Mouse (Mus musculus): ENCODE data around the gene Adat3. TPM values are rescaled to one million over a fixed set of nuclear protein-coding genes. Genes with fewer than 3 reads are reported as not detected.

Gene Adat3
- polyA plus RNA-seq, 1 experiment from 2014 or later, result 3.6 TPM

DNA sequence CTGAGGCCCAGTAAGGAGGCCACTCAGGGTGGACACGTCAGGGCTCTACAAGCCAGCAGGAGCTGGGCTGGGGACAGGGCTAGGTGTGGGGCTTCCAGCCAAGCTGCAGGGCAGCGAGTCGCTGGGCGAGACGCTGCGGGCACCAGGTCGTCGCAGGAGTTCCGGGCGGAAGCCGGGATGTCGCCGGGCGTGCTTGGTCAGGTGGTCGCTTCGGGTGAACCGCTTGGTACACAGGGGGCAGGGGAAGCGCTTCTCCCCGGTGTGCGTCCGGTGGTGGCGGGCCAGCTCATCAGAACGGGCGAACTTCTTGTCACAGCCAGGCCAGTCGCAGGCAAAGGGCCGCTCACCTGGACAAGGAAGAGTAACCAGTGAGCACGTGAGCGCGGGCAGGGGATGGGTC, 33.8 kb upstream of the Adat3 start:
- Histone ChIP-seq H3K4me3 (ENCODE audit: low read depth, low read length) (no peak overlapping the region), H3K9ac (ENCODE audit: low read length) (no peak overlapping the region), H3K9me3 (replicated peaks; ENCODE audit: control insufficient read depth, low read length) (no peaks in the 10 kb centered on the region), H3K27ac (ENCODE audit: low read depth, low read length) (no peak overlapping the region), H3K27me3 (replicated peaks; ENCODE audit: control insufficient read depth, insufficient read depth, low read length) (no peaks in the 10 kb centered on the region), H3K4me1 (ENCODE audit: control insufficient read depth, insufficient read depth, low read length) (peaks cover 19% of the 10 kb centered on the region), H3K4me2 (ENCODE audit: low read length) (no peak overlapping the region), H3K36me3 (ENCODE audit: control insufficient read depth, insufficient read depth, low read length) (peaks cover 9% of the 10 kb centered on the region; the same call in 1 of the 2 replicates)
- DNase-seq (ENCODE audit: low spot score) (no peak), ATAC-seq (no peak)
- 95% methylated on average over 29 of the region's 29 CpGs for WGBS

DNA sequence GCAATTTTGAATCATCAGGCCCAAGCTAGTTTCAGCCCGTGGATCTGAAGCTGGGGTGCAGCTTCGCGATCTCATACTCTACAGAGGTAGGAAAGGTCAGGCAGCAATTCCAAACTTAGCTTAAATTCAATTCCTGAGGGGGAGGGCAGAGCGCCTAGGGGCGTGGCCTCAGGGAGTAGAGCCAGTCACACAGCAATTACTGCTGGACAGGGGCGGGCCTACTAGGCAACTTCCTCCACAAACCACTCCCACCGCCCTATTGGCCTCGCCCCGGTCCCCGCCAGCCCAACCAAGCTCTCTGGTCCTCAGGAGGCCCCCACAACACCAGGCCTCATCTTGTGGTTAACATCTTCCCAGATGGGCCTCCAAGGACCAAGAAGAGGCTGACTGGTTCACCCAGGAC, 33.0 kb upstream of the Adat3 start:
- WGBS, result 46% methylated on average over 10 of the region's 10 CpGs
- H3K4me2 ChIP-seq (ENCODE audit: low read length), result no peak overlapping the region
- ATAC-seq (no peak), DNase-seq (ENCODE audit: low spot score) (no peak)
- H3K4me3 ChIP-seq (ENCODE audit: low read depth, low read length), result no peak overlapping the region
- no peak overlapping the region for H3K27ac ChIP-seq (ENCODE audit: low read depth, low read length)
- H3K9ac ChIP-seq (ENCODE audit: low read length), result no peak overlapping the region
- H3K36me3 ChIP-seq (ENCODE audit: control insufficient read depth, insufficient read depth, low read length), result peaks cover 9% of the 10 kb centered on the region; the same call in 1 of the 2 replicates
- no peaks in the 10 kb centered on the region for H3K9me3 ChIP-seq (replicated peaks; ENCODE audit: control insufficient read depth, low read length)
- no peaks in the 10 kb centered on the region for H3K27me3 ChIP-seq (replicated peaks; ENCODE audit: control insufficient read depth, insufficient read depth, low read length)
- peaks cover 24% of the 10 kb centered on the region for H3K4me1 ChIP-seq (ENCODE audit: control insufficient read depth, insufficient read depth, low read length)

DNA sequence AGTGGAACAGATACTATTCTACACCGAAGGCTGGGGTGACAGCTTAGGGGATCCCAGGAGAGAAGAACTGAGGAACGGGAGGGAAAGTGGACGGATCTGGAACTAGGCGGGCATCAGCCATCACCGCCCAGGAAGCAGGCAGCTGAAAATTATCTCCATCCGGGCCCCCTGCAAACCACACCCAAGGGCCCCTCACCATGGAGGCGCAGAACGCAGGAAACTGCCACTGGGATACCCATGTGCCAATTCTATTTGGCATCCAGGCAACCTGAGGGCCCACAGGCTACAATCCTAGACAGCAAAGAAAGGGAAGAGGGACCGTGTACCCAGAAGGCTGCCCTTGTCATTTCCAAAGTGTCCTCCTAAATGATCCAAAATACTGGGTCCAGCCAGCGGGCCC, 32.3 kb upstream of the Adat3 start:
- no peak overlapping the region; the same call in 1 of the 2 replicates for H3K9ac ChIP-seq (ENCODE audit: low read length)
- no peak for DNase-seq (ENCODE audit: low spot score)
- no peaks in the 10 kb centered on the region for H3K9me3 ChIP-seq (replicated peaks; ENCODE audit: control insufficient read depth, low read length)
- peaks cover 9% of the 10 kb centered on the region; the same call in 1 of the 2 replicates for H3K36me3 ChIP-seq (ENCODE audit: control insufficient read depth, insufficient read depth, low read length)
- no peak overlapping the region for H3K4me3 ChIP-seq (ENCODE audit: low read depth, low read length)
- no peaks in the 10 kb centered on the region for H3K27me3 ChIP-seq (replicated peaks; ENCODE audit: control insufficient read depth, insufficient read depth, low read length)
- H3K4me2 ChIP-seq (ENCODE audit: low read length), result no peak overlapping the region
- peaks cover 24% of the 10 kb centered on the region for H3K4me1 ChIP-seq (ENCODE audit: control insufficient read depth, insufficient read depth, low read length)
- H3K27ac ChIP-seq (ENCODE audit: low read depth, low read length), result no peak overlapping the region
- ATAC-seq, result no peak
- WGBS, result 89% methylated on average over 10 of the region's 10 CpGs

DNA sequence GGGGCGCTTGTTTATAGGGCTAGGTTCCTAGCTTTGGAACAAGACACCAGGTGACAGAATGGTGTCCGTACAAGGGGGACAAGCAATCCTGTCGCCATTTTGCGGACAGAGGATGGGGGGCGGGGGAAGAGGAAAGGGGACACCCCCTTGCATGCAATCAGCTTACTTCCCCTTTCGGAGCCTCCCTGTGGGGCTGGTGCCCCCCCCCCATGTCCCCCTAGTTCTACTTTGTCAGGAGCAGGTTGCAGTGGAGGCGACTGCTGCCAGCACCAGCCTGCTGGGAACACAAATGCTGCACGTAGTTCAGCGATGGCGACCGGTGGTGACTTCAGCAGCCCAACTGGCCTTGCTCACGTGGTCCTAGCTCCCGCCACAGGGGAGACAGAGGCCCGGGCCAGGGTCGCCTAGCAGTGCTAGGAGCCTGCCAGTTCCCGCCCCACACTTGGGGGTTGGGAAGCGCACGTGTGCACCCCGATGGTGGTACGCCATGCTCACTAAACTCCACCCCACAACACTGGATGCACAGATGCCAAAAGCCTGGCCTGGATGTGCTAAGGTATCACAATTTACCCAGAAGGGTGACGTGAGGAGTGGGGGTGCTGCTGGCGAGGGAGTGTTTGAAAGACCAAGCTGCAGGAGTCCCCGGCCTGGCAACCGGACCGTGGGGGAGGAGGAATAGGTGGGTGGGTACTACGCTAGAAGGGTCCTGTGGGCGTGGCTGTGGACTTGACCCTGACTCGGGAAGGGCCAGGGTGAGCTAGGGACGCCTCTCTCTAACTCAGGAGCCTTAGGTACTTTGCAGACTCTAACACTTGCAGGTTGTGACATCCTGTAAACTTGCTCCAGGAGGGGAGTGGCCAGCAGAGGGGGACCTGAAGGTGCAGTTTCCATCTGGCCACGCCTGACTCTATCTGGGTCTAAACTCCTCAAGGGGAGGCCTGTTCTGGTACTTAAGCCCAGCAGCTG, 31.5 kb upstream of the Adat3 start:
- DNase-seq (ENCODE audit: low spot score), result peak; percentile 33

DNA sequence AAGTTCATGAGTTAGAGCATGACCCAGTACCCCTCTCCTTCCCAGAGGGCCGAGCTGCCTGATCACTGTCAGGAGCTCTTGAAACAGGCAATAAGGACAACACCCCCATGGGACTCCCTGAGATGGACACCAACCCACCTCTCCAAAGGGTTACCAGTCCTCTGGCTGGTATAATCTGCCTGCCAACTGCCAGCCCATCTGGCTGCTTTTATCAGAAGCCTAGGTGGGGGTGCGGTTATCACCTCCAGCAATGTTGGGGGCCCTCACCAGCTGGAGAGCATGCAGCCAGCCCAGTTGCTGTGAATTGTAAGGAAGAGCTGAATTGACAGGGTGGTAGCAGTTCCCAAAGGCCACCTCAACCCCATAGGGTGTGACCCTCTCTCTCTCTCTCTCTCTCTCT, 30.2 kb upstream of the Adat3 start:
- Histone ChIP-seq H3K9ac (ENCODE audit: low read length) (no peak overlapping the region), H3K27me3 (replicated peaks; ENCODE audit: control insufficient read depth, insufficient read depth, low read length) (no peaks in the 10 kb centered on the region), H3K27ac (ENCODE audit: low read depth, low read length) (no peak overlapping the region), H3K36me3 (ENCODE audit: control insufficient read depth, insufficient read depth, low read length) (peaks cover 9% of the 10 kb centered on the region; the same call in 1 of the 2 replicates), H3K4me2 (ENCODE audit: low read length) (no peak overlapping the region), H3K9me3 (replicated peaks; ENCODE audit: control insufficient read depth, low read length) (no peaks in the 10 kb centered on the region), H3K4me3 (ENCODE audit: low read depth, low read length) (no peak overlapping the region), H3K4me1 (ENCODE audit: control insufficient read depth, insufficient read depth, low read length) (peaks cover 31% of the 10 kb centered on the region)
- WGBS, result 74% methylated on average over 2 of the region's 2 CpGs
- DNase-seq (ENCODE audit: low spot score) (no peak), ATAC-seq (no peak)

More for the DNA sequence above, 31.5 kb upstream of the Adat3 start:
- H3K27me3 ChIP-seq (replicated peaks; ENCODE audit: control insufficient read depth, insufficient read depth, low read length), result no peaks in the 10 kb centered on the region
- peak overlapping the region; percentile 54 for H3K9ac ChIP-seq (ENCODE audit: low read length)
- no peaks in the 10 kb centered on the region for H3K9me3 ChIP-seq (replicated peaks; ENCODE audit: control insufficient read depth, low read length)
- H3K4me1 ChIP-seq (ENCODE audit: control insufficient read depth, insufficient read depth, low read length), result peaks cover 31% of the 10 kb centered on the region
- peaks cover 9% of the 10 kb centered on the region; the same call in 1 of the 2 replicates for H3K36me3 ChIP-seq (ENCODE audit: control insufficient read depth, insufficient read depth, low read length)
- peak overlapping the region; percentile 8; the same call in 1 of the 2 replicates for H3K4me3 ChIP-seq (ENCODE audit: low read depth, low read length)
- H3K4me2 ChIP-seq (ENCODE audit: low read length), result peak overlapping the region; percentile 36
- 18% methylated on average over 30 of the region's 30 CpGs for WGBS
- ATAC-seq, result no peak
- H3K27ac ChIP-seq (ENCODE audit: low read depth, low read length), result peak overlapping the region; percentile 44

DNA sequence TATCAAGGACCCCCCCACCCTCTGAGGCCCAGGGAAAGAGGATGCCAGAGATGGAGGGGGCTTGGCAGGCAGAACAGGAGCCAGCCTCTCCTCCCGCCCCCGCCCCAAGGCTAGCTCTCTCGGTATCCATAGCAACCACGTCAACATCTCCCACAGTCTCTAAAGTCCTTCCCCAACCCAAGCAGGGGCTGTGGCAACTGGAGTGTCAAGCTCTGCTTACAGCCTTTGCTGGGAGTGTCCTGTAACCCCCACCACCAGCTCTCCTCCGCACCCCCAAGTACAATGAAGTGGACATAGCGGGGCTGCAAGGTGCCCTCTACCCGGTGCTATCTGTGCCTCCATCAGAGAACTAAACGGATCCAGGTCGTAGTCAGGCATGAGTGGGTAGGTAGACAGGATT, 28.7 kb upstream of the Adat3 start:
- H3K27ac ChIP-seq (ENCODE audit: low read depth, low read length), result no peak overlapping the region
- H3K4me3 ChIP-seq (ENCODE audit: low read depth, low read length), result no peak overlapping the region
- ATAC-seq (no peak), DNase-seq (ENCODE audit: low spot score) (no peak)
- H3K4me2 ChIP-seq (ENCODE audit: low read length), result no peak overlapping the region
- H3K9me3 ChIP-seq (replicated peaks; ENCODE audit: control insufficient read depth, low read length), result no peaks in the 10 kb centered on the region
- H3K36me3 ChIP-seq (ENCODE audit: control insufficient read depth, insufficient read depth, low read length), result no peaks in the 10 kb centered on the region
- no peak overlapping the region for H3K9ac ChIP-seq (ENCODE audit: low read length)
- peaks cover 33% of the 10 kb centered on the region for H3K4me1 ChIP-seq (ENCODE audit: control insufficient read depth, insufficient read depth, low read length)
- H3K27me3 ChIP-seq (replicated peaks; ENCODE audit: control insufficient read depth, insufficient read depth, low read length), result no peaks in the 10 kb centered on the region
- 61% methylated on average over 9 of the region's 9 CpGs for WGBS

DNA sequence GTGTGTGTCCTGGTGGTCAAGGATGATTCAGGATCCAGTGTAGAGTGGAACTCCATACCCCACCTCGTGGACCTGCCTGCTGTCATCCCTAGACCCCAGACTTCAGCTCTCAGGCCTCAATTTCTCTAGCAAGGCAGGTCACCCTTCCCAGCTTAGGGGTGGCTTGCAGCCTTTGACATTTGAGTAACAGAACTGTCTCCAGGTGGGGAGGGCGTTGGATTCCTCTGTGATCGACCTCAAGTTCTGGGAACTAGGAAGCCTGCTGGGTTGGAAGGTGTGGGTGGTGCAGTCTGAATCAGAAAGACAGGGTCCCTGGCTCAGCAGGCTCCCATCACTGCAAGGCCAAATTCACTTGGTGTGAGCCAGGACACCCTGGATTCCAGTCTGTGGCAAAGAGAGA, 27.8 kb upstream of the Adat3 start:
- WGBS, result 83% methylated on average over 3 of the region's 3 CpGs
- no peaks in the 10 kb centered on the region for H3K27me3 ChIP-seq (replicated peaks; ENCODE audit: control insufficient read depth, insufficient read depth, low read length)
- H3K4me2 ChIP-seq (ENCODE audit: low read length), result peak overlapping the region; percentile 95; the same call in 1 of the 2 replicates
- no peak overlapping the region for H3K4me3 ChIP-seq (ENCODE audit: low read depth, low read length)
- no peak overlapping the region for H3K27ac ChIP-seq (ENCODE audit: low read depth, low read length)
- H3K36me3 ChIP-seq (ENCODE audit: control insufficient read depth, insufficient read depth, low read length), result no peaks in the 10 kb centered on the region
- no peaks in the 10 kb centered on the region for H3K9me3 ChIP-seq (replicated peaks; ENCODE audit: control insufficient read depth, low read length)
- H3K9ac ChIP-seq (ENCODE audit: low read length), result no peak overlapping the region
- DNase-seq (ENCODE audit: low spot score) (no peak), ATAC-seq (no peak)
- H3K4me1 ChIP-seq (ENCODE audit: control insufficient read depth, insufficient read depth, low read length), result peaks cover 33% of the 10 kb centered on the region

DNA sequence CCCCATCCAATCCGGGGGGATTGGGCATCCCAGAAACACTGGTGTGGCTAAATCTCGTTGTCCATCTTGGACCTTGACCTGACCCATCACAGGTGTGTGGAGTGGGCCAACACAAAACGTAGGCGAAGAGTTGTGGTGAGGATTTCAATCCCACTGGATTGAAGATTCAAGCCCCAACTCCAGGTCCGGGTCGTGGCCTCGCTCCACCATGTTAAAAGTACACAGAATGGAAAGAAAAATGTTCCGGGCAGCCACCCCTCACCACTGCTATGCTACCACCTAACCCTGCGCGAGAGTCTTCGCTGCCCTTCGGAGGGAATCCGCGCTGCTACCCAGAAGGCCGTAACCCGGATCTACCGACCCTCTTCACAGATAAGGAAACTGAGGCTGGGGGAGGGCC, 26.8 kb upstream of the Adat3 start:
- Histone ChIP-seq H3K9ac (ENCODE audit: low read length) (peak overlapping the region; percentile 79), H3K4me3 (ENCODE audit: low read depth, low read length) (peak overlapping the region; percentile 75), H3K27me3 (replicated peaks; ENCODE audit: control insufficient read depth, insufficient read depth, low read length) (no peaks in the 10 kb centered on the region), H3K4me1 (ENCODE audit: control insufficient read depth, insufficient read depth, low read length) (peaks cover 30% of the 10 kb centered on the region), H3K36me3 (ENCODE audit: control insufficient read depth, insufficient read depth, low read length) (no peaks in the 10 kb centered on the region), H3K4me2 (ENCODE audit: low read length) (peak overlapping the region; percentile 95), H3K27ac (ENCODE audit: low read depth, low read length) (no peak overlapping the region), H3K9me3 (replicated peaks; ENCODE audit: control insufficient read depth, low read length) (no peaks in the 10 kb centered on the region)
- 14% methylated on average over 17 of the region's 17 CpGs for WGBS
- ATAC-seq, result no peak
- no peak for DNase-seq (ENCODE audit: low spot score)
